Mouse (Mus musculus) brain, embryonic 14.5 days (tissue): ENCODE data around the gene Gale.

Experiments used
- CTCF ChIP-seq: fragments of 200-500 bp; IDR thresholded peaks from 2 replicates; pipeline ENCODE4 v1.5.1; 2012; ENCODE audit warnings: inconsistent platforms, mild to moderate bottlenecking, moderate library complexity, borderline replicate concordance; ENCODE audit not compliant: insufficient read depth, insufficient read length; ENCODE audit errors: extremely low read depth
- POLR2A ChIP-seq: fragments of 200-500 bp; IDR thresholded peaks from 2 replicates; pipeline ENCODE4 v1.6.1; 2012; ENCODE audit warnings: mild to moderate bottlenecking, inconsistent platforms, borderline replicate concordance; ENCODE audit not compliant: poor library complexity, insufficient read depth, insufficient read length, severe bottlenecking; ENCODE audit errors: extremely low read depth

DNA sequence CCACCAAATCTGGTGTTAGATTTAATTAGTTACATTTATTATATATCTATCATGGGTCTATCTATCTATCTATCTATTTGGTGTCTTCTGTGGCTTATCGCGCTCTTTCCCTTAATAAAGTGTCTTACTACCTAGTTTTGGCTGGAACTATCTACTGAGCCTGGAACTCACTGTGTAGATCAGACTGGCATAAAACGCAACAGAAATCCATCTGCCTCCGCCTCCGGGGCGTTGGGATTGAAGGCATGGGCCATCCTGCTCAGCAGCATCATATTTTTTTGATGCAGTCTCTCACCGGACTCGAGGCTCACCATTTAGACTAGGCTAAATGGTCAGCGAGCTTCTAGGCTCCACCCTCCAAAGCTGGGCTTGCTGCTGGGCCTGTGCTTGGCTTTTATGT is 24.2 kb downstream of the Gale start:
- TF ChIP-seq CTCF (no peak), POLR2A (no peak)
